Mouse (Mus musculus) forebrain, embryonic 10.5 days (tissue): ENCODE data around the gene Oit3. TPM values are rescaled to one million over a fixed set of nuclear protein-coding genes. Genes with fewer than 3 reads are reported as not detected.
"Not testable (repeated sequence)": the region's sequence is repeated elsewhere in the genome, so short reads cannot be mapped to it uniquely, and the experiment has no call there.

Experiments used
- DNase-seq: peaks from one replicate; pipeline ENCODE4 v3.0.0-alpha.2; 2017; ENCODE audit warnings: low spot score; ENCODE audit errors: extremely low spot score
- H3K27ac ChIP-seq: fragments of 300-500 bp; sonication (generic); 2 replicates; pipeline ENCODE4 v1.5.1; 2016; ENCODE audit warnings: mild to moderate bottlenecking
- H3K27me3 ChIP-seq: fragments of 300-500 bp; sonication (generic); 2 replicates; pipeline ENCODE4 v1.6.1; 2016; ENCODE audit warnings: mild to moderate bottlenecking; ENCODE audit not compliant: poor library complexity, severe bottlenecking
- H3K36me3 ChIP-seq: fragments of 300-500 bp; sonication (generic); replicated peaks from 2 replicates; pipeline ENCODE4 v1.6.1; 2016; ENCODE audit warnings: mild to moderate bottlenecking, moderate library complexity
- H3K4me1 ChIP-seq: fragments of 300-500 bp; sonication (generic); 2 replicates; pipeline ENCODE4 v1.6.1; 2016
- H3K4me3 ChIP-seq: fragments of 300-500 bp; sonication (generic); 2 replicates; pipeline ENCODE4 v1.5.1; 2016; ENCODE audit warnings: mild to moderate bottlenecking, moderate library complexity
- H3K9me3 ChIP-seq: fragments of 300-500 bp; sonication (generic); 2 replicates; pipeline ENCODE4 v1.6.1; 2016; ENCODE audit warnings: mild to moderate bottlenecking, moderate library complexity
- WGBS: fragments of 180-500 bp; shearing (Covaris S2); methylation state at CpG from one replicate; pipeline ENCODE4 v1.1.7; 2016; 5-methylcytosine and 5-hydroxymethylcytosine counted together
- polyA plus RNA-seq: library from polyadenylated mRNA; unstranded; fragments of >200 nt; fragmentation: Nextera tagmentation; extraction: Ambion mirVana; gene quantifications from 2 replicates; pipeline ENCODE4 v1.2.1, GENCODE M21; 2016

Gene Oit3
- polyA plus RNA-seq, 1 experiment from 2014 or later, result 0.83 TPM

GRCm38 (mm10) chr10:59424453-59424852 is 17.1 kb downstream of the Oit3 start:
- no peak for DNase-seq
- H3K36me3 ChIP-seq, result no peaks in the 10 kb centered on the region
- H3K9me3 ChIP-seq, result no peaks in the 10 kb centered on the region
- no peak overlapping the region for H3K4me3 ChIP-seq
- H3K27ac ChIP-seq, result no peak overlapping the region
- H3K27me3 ChIP-seq, result no peaks in the 10 kb centered on the region
- WGBS, result 89% methylated on average over 3 of the region's 3 CpGs
- no peaks in the 10 kb centered on the region for H3K4me1 ChIP-seq

- H3K27ac ChIP-seq, result no peak overlapping the region
- H3K4me3 ChIP-seq, result no peak overlapping the region
- 91% methylated on average over 4 of the region's 4 CpGs for WGBS
- DNase-seq, result no peak
- H3K9me3 ChIP-seq, result no peaks in the 10 kb centered on the region
- no peaks in the 10 kb centered on the region for H3K4me1 ChIP-seq
- H3K36me3 ChIP-seq, result no peaks in the 10 kb centered on the region
- H3K27me3 ChIP-seq, result no peaks in the 10 kb centered on the region
Measured at GRCm38 (mm10) chr10:59419516-59419915, 22.1 kb downstream of the Oit3 start.

- no peaks in the 10 kb centered on the region for H3K27me3 ChIP-seq
- no peaks in the 10 kb centered on the region for H3K9me3 ChIP-seq
- no peaks in the 10 kb centered on the region for H3K4me1 ChIP-seq
- no peak for DNase-seq
- no peak overlapping the region for H3K4me3 ChIP-seq
- H3K36me3 ChIP-seq, result no peaks in the 10 kb centered on the region
- WGBS, result 88% methylated on average over 3 of the region's 3 CpGs
- no peak overlapping the region for H3K27ac ChIP-seq
Measured at GRCm38 (mm10) chr10:59416623-59417022, 25.0 kb downstream of the Oit3 start.

- H3K36me3 ChIP-seq, result no peaks in the 10 kb centered on the region
- H3K4me3 ChIP-seq, result no peak overlapping the region
- H3K4me1 ChIP-seq, result peaks cover 8% of the 10 kb centered on the region
- H3K9me3 ChIP-seq, result no peaks in the 10 kb centered on the region
- WGBS, result 92% methylated on average over 4 of the region's 4 CpGs
- H3K27me3 ChIP-seq, result no peaks in the 10 kb centered on the region
- DNase-seq, result no peak
- H3K27ac ChIP-seq, result no peak overlapping the region
Measured at GRCm38 (mm10) chr10:59413711-59414110, 27.9 kb downstream of the Oit3 start.

GRCm38 (mm10) chr10:59410264-59410663 is 31.3 kb downstream of the Oit3 start:
- WGBS, result 82% methylated on average over 12 of the region's 12 CpGs
- no peak for DNase-seq
- Histone ChIP-seq H3K4me3 (no peak overlapping the region), H3K4me1 (peaks cover 8% of the 10 kb centered on the region), H3K27me3 (no peaks in the 10 kb centered on the region), H3K9me3 (no peaks in the 10 kb centered on the region), H3K36me3 (no peaks in the 10 kb centered on the region), H3K27ac (no peak overlapping the region)

- H3K4me1 ChIP-seq, result peaks cover 8% of the 10 kb centered on the region
- H3K4me3 ChIP-seq, result no peak overlapping the region
- H3K27me3 ChIP-seq, result no peaks in the 10 kb centered on the region
- no peak for DNase-seq
- no peaks in the 10 kb centered on the region for H3K9me3 ChIP-seq
- 75% methylated on average over 6 of the region's 6 CpGs for WGBS
- no peaks in the 10 kb centered on the region for H3K36me3 ChIP-seq
- no peak overlapping the region for H3K27ac ChIP-seq
Measured at GRCm38 (mm10) chr10:59408499-59408898, 33.1 kb downstream of the Oit3 start.

GRCm38 (mm10) chr10:59403793-59404149 is 37.8 kb downstream of the Oit3 start:
- no peaks in the 10 kb centered on the region; the same call in 1 of the 2 replicates for H3K4me1 ChIP-seq
- H3K27ac ChIP-seq, result 0 out of 2 replicates have a peak overlapping the region, but pooled peaks have one; percentile 2
- DNase-seq, result no peak
- no peaks in the 10 kb centered on the region; the same call in 1 of the 2 replicates for H3K9me3 ChIP-seq
- no peak overlapping the region for H3K4me3 ChIP-seq
- 78% methylated on average over 10 of the region's 10 CpGs for WGBS
- H3K36me3 ChIP-seq, result no peaks in the 10 kb centered on the region
- H3K27me3 ChIP-seq, result no peaks in the 10 kb centered on the region

GRCm38 (mm10) chr10:59402899-59403792 is 38.4 kb downstream of the Oit3 start, which contains the start of gene Pla2g12b:
Gene Pla2g12b, plus strand, starts transcription at chr10:59403660.
- Histone ChIP-seq H3K27me3 (no peaks in the 10 kb centered on the region), H3K9me3 (no peaks in the 10 kb centered on the region; the same call in 1 of the 2 replicates), H3K27ac (0 out of 2 replicates have a peak within 1 kb of the TSS, but pooled peaks have one; percentile 2), H3K4me3 (no peak within 1 kb of the TSS), H3K36me3 (no peaks in the 10 kb centered on the region), H3K4me1 (no peaks in the 10 kb centered on the region; the same call in 1 of the 2 replicates)
- WGBS, result 80% methylated on average over 21 of the region's 21 CpGs
- no peak for DNase-seq

GRCm38 (mm10) chr10:59395461-59395860 is 46.1 kb downstream of the Oit3 start, which contains the start of gene Gm10273:
Gene Gm10273, plus strand, starts transcription at chr10:59395632.
- not testable (repeated sequence) for H3K36me3 ChIP-seq, H3K4me3 ChIP-seq, H3K27me3 ChIP-seq, H3K4me1 ChIP-seq, H3K27ac ChIP-seq, DNase-seq, H3K9me3 ChIP-seq
- 91% methylated on average over 12 of the region's 25 CpGs for WGBS

- Histone ChIP-seq H3K27ac (no peak overlapping the region), H3K36me3 (no peaks in the 10 kb centered on the region), H3K4me3 (no peak overlapping the region), H3K4me1 (no peaks in the 10 kb centered on the region), H3K9me3 (peaks cover 15% of the 10 kb centered on the region), H3K27me3 (no peaks in the 10 kb centered on the region)
- 86% methylated on average over 4 of the region's 4 CpGs for WGBS
- no peak for DNase-seq
Measured at GRCm38 (mm10) chr10:59391907-59392306, 49.7 kb downstream of the Oit3 start.

GRCm38 (mm10) chr10:59389652-59390051 is 51.9 kb downstream of the Oit3 start:
- Histone ChIP-seq H3K4me1 (no peaks in the 10 kb centered on the region), H3K27me3 (no peaks in the 10 kb centered on the region), H3K9me3 (peaks cover 15% of the 10 kb centered on the region), H3K27ac (no peak overlapping the region), H3K4me3 (no peak overlapping the region), H3K36me3 (no peaks in the 10 kb centered on the region)
- no peak for DNase-seq
- WGBS, result 94% methylated on average over 3 of the region's 3 CpGs

- Histone ChIP-seq H3K4me3 (no peak overlapping the region), H3K9me3 (peaks cover 15% of the 10 kb centered on the region), H3K27ac (no peak overlapping the region), H3K4me1 (no peaks in the 10 kb centered on the region), H3K27me3 (no peaks in the 10 kb centered on the region), H3K36me3 (no peaks in the 10 kb centered on the region)
- 89% methylated on average over 8 of the region's 8 CpGs for WGBS
- no peak for DNase-seq
Measured at GRCm38 (mm10) chr10:59386951-59387350, 54.6 kb downstream of the Oit3 start.

- not testable (repeated sequence) for DNase-seq, H3K4me3 ChIP-seq, H3K27ac ChIP-seq, H3K9me3 ChIP-seq, H3K27me3 ChIP-seq, H3K4me1 ChIP-seq
- H3K36me3 ChIP-seq, result peaks cover 17% of the 10 kb centered on the region
- WGBS, result 74% methylated on average over 7 of the region's 10 CpGs
Measured at GRCm38 (mm10) chr10:59381563-59381962, 60.0 kb downstream of the Oit3 start.
